Mouse (Mus musculus): ENCODE data around the gene Pou2f3. TPM values are rescaled to one million over a fixed set of nuclear protein-coding genes. Genes with fewer than 3 reads are reported as not detected.

The Pou2f3 gene
- total and polyA plus RNA-seq, 3 experiments = 0.14 TPM; not detected in 2

- Histone ChIP-seq H3K4me3 (no peak overlapping the region), H3K4me1 (ENCODE audit: control insufficient read depth, insufficient read depth, low read length) (peaks cover 20% of the 10 kb centered on the region), H3K36me3 (ENCODE audit: control insufficient read depth, insufficient read depth, low read length) (no peaks in the 10 kb centered on the region), H3K27ac (peak overlapping the region; percentile 61), H3K9ac (ENCODE audit: low read depth, low read length) (no peak overlapping the region), H3K27me3 (ENCODE audit: control insufficient read depth, insufficient read depth, low read length) (no peaks in the 10 kb centered on the region), H3K79me2 (replicated peaks; ENCODE audit: control insufficient read depth, insufficient read depth, low read length) (no peaks in the 10 kb centered on the region)
- TF ChIP-seq EP300 (IDR thresholded peaks at IDR 0.05; ENCODE audit: insufficient read depth, low read depth, low read length) = no peak
- no peak for TF ChIP-seq POLR2A (IDR thresholded peaks at IDR 0.05; ENCODE audit: insufficient read depth, low read depth, low read length)
- TF ChIP-seq CTCF (IDR thresholded peaks at IDR 0.05) = no peak
- WGBS = 45% methylated on average over 4 of the region's 4 CpGs
- intact Hi-C loops (cut with DNase I) = no loop called here
- peak; percentile 55 to 60 for DNase-seq
Measured at GRCm38 (mm10) chr9:43230886-43231285, 20.7 kb upstream of the Pou2f3 start.

DNA sequence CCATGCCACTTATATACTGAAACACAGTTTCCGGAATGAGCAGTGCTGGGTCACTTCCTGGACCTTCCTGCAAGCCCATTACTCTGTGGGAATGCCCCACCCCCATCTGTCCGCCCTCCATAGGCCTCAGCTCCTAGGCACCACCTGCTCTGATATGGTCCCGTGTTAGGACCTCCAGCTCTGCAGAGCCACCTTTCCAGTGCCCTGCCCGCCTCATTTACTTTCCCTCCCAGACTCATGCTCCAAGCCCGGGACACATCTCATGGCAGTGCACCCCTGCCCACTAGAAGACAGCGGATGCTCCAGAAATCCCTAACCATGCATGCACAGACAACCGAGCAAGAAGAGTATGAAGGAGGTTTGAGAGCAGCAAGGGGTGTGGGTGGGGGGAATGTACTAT, 19.8 kb upstream of the Pou2f3 start:
- H3K36me3 ChIP-seq (ENCODE audit: control insufficient read depth, insufficient read depth, low read length) = no peaks in the 10 kb centered on the region
- intact Hi-C loops (cut with DNase I) = no loop called here
- no peaks in the 10 kb centered on the region for H3K79me2 ChIP-seq (replicated peaks; ENCODE audit: control insufficient read depth, insufficient read depth, low read length)
- no peaks in the 10 kb centered on the region for H3K27me3 ChIP-seq (ENCODE audit: control insufficient read depth, insufficient read depth, low read length)
- H3K4me1 ChIP-seq (ENCODE audit: control insufficient read depth, insufficient read depth, low read length) = peaks cover 21% of the 10 kb centered on the region
- no peak overlapping the region for H3K9ac ChIP-seq (ENCODE audit: low read depth, low read length)
- WGBS = 81% methylated on average over 7 of the region's 7 CpGs
- H3K27ac ChIP-seq = no peak overlapping the region
- no peak for DNase-seq
- TF ChIP-seq POLR2A (IDR thresholded peaks at IDR 0.05; ENCODE audit: insufficient read depth, low read depth, low read length) (no peak), EP300 (IDR thresholded peaks at IDR 0.05; ENCODE audit: insufficient read depth, low read depth, low read length) (no peak), CTCF (IDR thresholded peaks at IDR 0.05) (no peak)
- no peak overlapping the region for H3K4me3 ChIP-seq

- Histone ChIP-seq H3K4me1 (ENCODE audit: control insufficient read depth, insufficient read depth, low read length) (peaks cover 20% of the 10 kb centered on the region), H3K4me3 (no peak overlapping the region), H3K27ac (no peak overlapping the region), H3K27me3 (ENCODE audit: control insufficient read depth, insufficient read depth, low read length) (no peaks in the 10 kb centered on the region), H3K79me2 (replicated peaks; ENCODE audit: control insufficient read depth, insufficient read depth, low read length) (no peaks in the 10 kb centered on the region), H3K9ac (ENCODE audit: low read depth, low read length) (no peak overlapping the region), H3K36me3 (ENCODE audit: control insufficient read depth, insufficient read depth, low read length) (no peaks in the 10 kb centered on the region)
- intact Hi-C loops (cut with DNase I) = no loop called here
- no peak for DNase-seq
- no peak for TF ChIP-seq CTCF (IDR thresholded peaks at IDR 0.05)
- no peak for TF ChIP-seq POLR2A (IDR thresholded peaks at IDR 0.05; ENCODE audit: insufficient read depth, low read depth, low read length)
- TF ChIP-seq EP300 (IDR thresholded peaks at IDR 0.05; ENCODE audit: insufficient read depth, low read depth, low read length) = no peak
- 93% methylated on average over 10 of the region's 10 CpGs for WGBS
Measured at GRCm38 (mm10) chr9:43229398-43229895, 19.3 kb upstream of the Pou2f3 start.

GRCm38 (mm10) chr9:43228745-43229144, 18.6 kb upstream of the Pou2f3 start:
- intact Hi-C loops (cut with DNase I) = no loop called here
- Histone ChIP-seq H3K36me3 (ENCODE audit: control insufficient read depth, insufficient read depth, low read length) (no peaks in the 10 kb centered on the region), H3K27ac (0 out of 2 replicates have a peak overlapping the region, but pooled peaks have one; percentile 15), H3K9ac (ENCODE audit: low read depth, low read length) (no peak overlapping the region), H3K27me3 (ENCODE audit: control insufficient read depth, insufficient read depth, low read length) (no peaks in the 10 kb centered on the region), H3K79me2 (replicated peaks; ENCODE audit: control insufficient read depth, insufficient read depth, low read length) (no peaks in the 10 kb centered on the region), H3K4me1 (ENCODE audit: control insufficient read depth, insufficient read depth, low read length) (peaks cover 15% of the 10 kb centered on the region), H3K4me3 (no peak overlapping the region)
- TF ChIP-seq POLR2A (IDR thresholded peaks at IDR 0.05; ENCODE audit: insufficient read depth, low read depth, low read length) (no peak), EP300 (IDR thresholded peaks at IDR 0.05; ENCODE audit: insufficient read depth, low read depth, low read length) (no peak), CTCF (IDR thresholded peaks at IDR 0.05) (no peak)
- DNase-seq = no peak
- WGBS = 57% methylated on average over 2 of the region's 2 CpGs

GRCm38 (mm10) chr9:43227626-43228025, 17.5 kb upstream of the Pou2f3 start:
- WGBS = 69% methylated on average over 8 of the region's 8 CpGs
- TF ChIP-seq CTCF (IDR thresholded peaks at IDR 0.05) (no peak), EP300 (IDR thresholded peaks at IDR 0.05; ENCODE audit: insufficient read depth, low read depth, low read length) (no peak), POLR2A (IDR thresholded peaks at IDR 0.05; ENCODE audit: insufficient read depth, low read depth, low read length) (no peak)
- peaks cover 13% of the 10 kb centered on the region for H3K4me1 ChIP-seq (ENCODE audit: control insufficient read depth, insufficient read depth, low read length)
- H3K27ac ChIP-seq = no peak overlapping the region
- H3K9ac ChIP-seq (ENCODE audit: low read depth, low read length) = no peak overlapping the region
- intact Hi-C loops (cut with DNase I) = no loop called here
- H3K79me2 ChIP-seq (replicated peaks; ENCODE audit: control insufficient read depth, insufficient read depth, low read length) = no peaks in the 10 kb centered on the region
- DNase-seq = no peak
- H3K36me3 ChIP-seq (ENCODE audit: control insufficient read depth, insufficient read depth, low read length) = no peaks in the 10 kb centered on the region
- no peaks in the 10 kb centered on the region for H3K27me3 ChIP-seq (ENCODE audit: control insufficient read depth, insufficient read depth, low read length)
- no peak overlapping the region for H3K4me3 ChIP-seq

DNA sequence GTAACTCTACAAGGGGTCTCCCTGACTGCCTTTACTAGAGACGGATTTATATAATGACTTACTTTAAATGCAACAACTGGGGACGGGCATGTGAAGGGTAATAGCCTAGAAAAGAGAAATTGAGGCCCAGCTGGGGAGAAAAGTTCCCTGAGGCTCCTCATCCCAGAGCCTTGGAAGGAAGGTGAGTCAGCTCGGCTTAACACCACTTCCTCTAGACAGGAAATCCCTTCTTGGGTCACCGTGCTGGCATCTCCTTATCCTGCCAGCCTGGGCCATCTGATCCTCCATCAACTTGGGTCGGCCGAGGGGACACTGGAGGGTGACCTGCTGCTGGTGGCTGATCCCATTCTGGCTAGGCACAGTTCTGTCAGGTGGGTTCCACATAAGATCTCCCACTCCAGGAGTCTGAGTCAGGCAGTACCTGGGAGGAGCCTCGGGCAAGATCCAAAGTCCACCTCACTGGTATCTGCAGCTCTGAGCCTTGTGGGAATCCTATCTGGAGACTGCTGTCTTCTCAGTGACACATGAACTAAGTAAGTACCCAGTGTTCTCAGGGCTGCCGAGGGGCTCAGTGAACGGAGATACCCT, 16.5 kb upstream of the Pou2f3 start:
- intact Hi-C loops (cut with DNase I) = no loop called here
- no peak overlapping the region for H3K27ac ChIP-seq
- no peaks in the 10 kb centered on the region for H3K36me3 ChIP-seq (ENCODE audit: control insufficient read depth, insufficient read depth, low read length)
- H3K4me3 ChIP-seq = no peak overlapping the region
- H3K9ac ChIP-seq (ENCODE audit: low read depth, low read length) = no peak overlapping the region
- TF ChIP-seq EP300 (IDR thresholded peaks at IDR 0.05; ENCODE audit: insufficient read depth, low read depth, low read length) (no peak), POLR2A (IDR thresholded peaks at IDR 0.05; ENCODE audit: insufficient read depth, low read depth, low read length) (no peak), CTCF (IDR thresholded peaks at IDR 0.05) (no peak)
- 55% methylated on average over 9 of the region's 9 CpGs for WGBS
- no peaks in the 10 kb centered on the region for H3K27me3 ChIP-seq (ENCODE audit: control insufficient read depth, insufficient read depth, low read length)
- H3K79me2 ChIP-seq (replicated peaks; ENCODE audit: control insufficient read depth, insufficient read depth, low read length) = no peaks in the 10 kb centered on the region
- peaks cover 11% of the 10 kb centered on the region for H3K4me1 ChIP-seq (ENCODE audit: control insufficient read depth, insufficient read depth, low read length)
- no peak for DNase-seq

Measured in heart, adult 2 months (tissue).